Mouse (Mus musculus) spleen, adult 10 weeks (tissue): ENCODE measurements around the gene Arfgef3. TPM values are rescaled to one million over a fixed set of nuclear protein-coding genes. Genes with fewer than 3 reads are reported as not detected.

ENCODE experiments used
- polyA plus RNA-seq: library from polyadenylated mRNA; stranded (reverse); fragments of 350-450 nt; fragmentation: Illumina TruSeq; extraction: RNeasy Lipid Tissue Mini Kit (QIAGEN cat#74804); gene quantifications from one replicate; pipeline ENCODE4 v1.2.3, GENCODE M21; 2015; ENCODE audit warnings: low replicate concordance; ENCODE audit not compliant: insufficient read depth

Arfgef3 gene
- polyA plus RNA-seq: 0.10 TPM

GRCm38 (mm10) chr10:18743286-18744142 is at the start of gene Arfgef3:
Arfgef3 (minus strand) TSS chr10:18743949.

GRCm38 (mm10) chr10:18786693-18787092 is 42.9 kb upstream of the Arfgef3 start, which contains the start of gene Gm4922:
Gm4922 (minus strand) TSS chr10:18786793.

GRCm38 (mm10) chr10:18545813-18546235 is 197.9 kb downstream of the Arfgef3 start, which contains the start of gene Hebp2:
Hebp2 (minus strand) TSS chr10:18546076.

Other genes with a start within 250 kb of the Arfgef3 start
- gene Hebp2, start 197.9 kb downstream of the Arfgef3 start, polyA plus RNA-seq: 0.35 TPM
- not detected for gene Gm4922, start 42.8 kb upstream of the Arfgef3 start, polyA plus RNA-seq
- gene Perp, start 101.1 kb upstream of the Arfgef3 start, polyA plus RNA-seq: 0.54 TPM